Mouse (Mus musculus) MEL (cell line): ENCODE data around the gene Gsk3b.

Experiments used
- CTCF ChIP-seq, 3 experiments: IDR thresholded peaks in 2 of 3; conservative IDR thresholded peaks in 1 of 3; 2 replicates each; pipeline ENCODE4 v1.5.1; 2011 to 2012; ENCODE audit warnings: low read length in 3 of 3, low read depth in 2 of 3, mild to moderate bottlenecking in 2 of 3, improper control_type of control experiment in 1 of 3, inconsistent platforms in 1 of 3, mixed read lengths in 1 of 3, moderate library complexity in 1 of 3; ENCODE audit not compliant: control insufficient read depth in 1 of 3, insufficient read depth in 1 of 3, poor library complexity in 1 of 3, severe bottlenecking in 1 of 3
- E2F4 ChIP-seq: IDR thresholded peaks from 2 replicates; pipeline ENCODE4 v1.6.1; 2011; ENCODE audit warnings: low read depth, low read length, improper control_type of control experiment, borderline replicate concordance
- EP300 ChIP-seq, 2 experiments: IDR thresholded peaks; 2 replicates each; pipeline ENCODE4 v1.6.1; 2011; ENCODE audit warnings: improper control_type of control experiment in 2 of 2, low read length in 2 of 2, low read depth in 1 of 2, mild to moderate bottlenecking in 1 of 2
- GABPA ChIP-seq: IDR thresholded peaks from 2 replicates; pipeline ENCODE4 v1.6.1; 2012; ENCODE audit warnings: low read depth, mild to moderate bottlenecking, inconsistent platforms, low read length, improper control_type of control experiment, moderate library complexity
- MAZ ChIP-seq: IDR thresholded peaks from 2 replicates; pipeline ENCODE4 v1.6.1; 2012; ENCODE audit warnings: low read depth, mild to moderate bottlenecking, inconsistent platforms, low read length, improper control_type of control experiment
- MYC ChIP-seq: IDR thresholded peaks from 2 replicates; pipeline ENCODE4 v1.6.1; 2011; ENCODE audit warnings: low read depth, mild to moderate bottlenecking, low read length, improper control_type of control experiment, moderate library complexity
- POLR2A ChIP-seq, 2 experiments: IDR thresholded peaks; 2 replicates each; pipeline ENCODE4 v1.6.1; 2011 to 2012; ENCODE audit warnings: low read length in 2 of 2, mild to moderate bottlenecking in 2 of 2, control low read depth in 1 of 2, improper control_type of control experiment in 1 of 2, low read depth in 1 of 2, moderate library complexity in 1 of 2; ENCODE audit not compliant: control insufficient read depth in 1 of 2, insufficient read depth in 1 of 2, poor library complexity in 1 of 2
- TAL1 ChIP-seq: IDR thresholded peaks from 2 replicates; pipeline ENCODE4 v1.6.1; 2012; ENCODE audit warnings: mild to moderate bottlenecking, inconsistent platforms, low read length, moderate library complexity, mixed read lengths
- USF1 ChIP-seq: IDR thresholded peaks from 2 replicates; pipeline ENCODE4 v1.6.1; 2014; ENCODE audit warnings: low read depth, mild to moderate bottlenecking, inconsistent platforms, low read length, improper control_type of control experiment, moderate library complexity
- USF2 ChIP-seq, 2 experiments: IDR thresholded peaks; 2 replicates each; pipeline ENCODE4 v1.6.1; 2011 to 2012; ENCODE audit warnings: improper control_type of control experiment in 2 of 2, low read length in 2 of 2, borderline replicate concordance in 1 of 2, inconsistent platforms in 1 of 2, low read depth in 1 of 2, mild to moderate bottlenecking in 1 of 2; ENCODE audit not compliant: insufficient read depth in 1 of 2
- ZNF384 ChIP-seq: IDR thresholded peaks from 2 replicates; pipeline ENCODE4 v1.6.1; 2012; ENCODE audit warnings: low read depth, mild to moderate bottlenecking, inconsistent platforms, low read length, improper control_type of control experiment

GRCm38 (mm10) chr16:38105453-38105852, 16.7 kb downstream of the Gsk3b start:
- no peak for TF ChIP-seq CTCF (IDR thresholded peaks at IDR 0.05 in 2 of 3, conservative IDR thresholded peaks at IDR 0.05 in 1 of 3; ENCODE audit: control insufficient read depth in 1 of 3, insufficient read depth in 1 of 3, low read depth in 2 of 3, low read length in 3 of 3, poor library complexity in 1 of 3, severe bottlenecking in 1 of 3)
- no peak for TF ChIP-seq MAZ
- TF ChIP-seq USF1: peak; percentile 86
- no peak for TF ChIP-seq ZNF384
- TF ChIP-seq POLR2A (IDR thresholded peaks at IDR 0.05; ENCODE audit: control insufficient read depth in 1 of 2, insufficient read depth in 1 of 2, low read depth in 1 of 2, low read length in 2 of 2, poor library complexity in 1 of 2): no peak
- no peak for TF ChIP-seq E2F4
- no peak for TF ChIP-seq USF2 (IDR thresholded peaks at IDR 0.05; ENCODE audit: borderline replicate concordance in 1 of 2, insufficient read depth in 1 of 2, low read depth in 1 of 2, low read length in 2 of 2)
- TF ChIP-seq TAL1: no peak
- no peak; the same call in 1 of the 2 replicates for TF ChIP-seq MYC
- no peak for TF ChIP-seq GABPA
- TF ChIP-seq EP300 (IDR thresholded peaks at IDR 0.05; ENCODE audit: low read depth in 1 of 2, low read length in 2 of 2): peak; percentile 8; a peak in 1 of 4 replicates
